Mouse (Mus musculus): ENCODE measurements around the gene Iqcc. TPM values are rescaled to one million over a fixed set of nuclear protein-coding genes. Genes with fewer than 3 reads are reported as not detected.

Gene Iqcc
- 15.8 and 16.1 TPM in 2 replicates for polyA plus RNA-seq (2015; fragmentation: Nextera tagmentation; extraction: Ambion mirVana)

DNA sequence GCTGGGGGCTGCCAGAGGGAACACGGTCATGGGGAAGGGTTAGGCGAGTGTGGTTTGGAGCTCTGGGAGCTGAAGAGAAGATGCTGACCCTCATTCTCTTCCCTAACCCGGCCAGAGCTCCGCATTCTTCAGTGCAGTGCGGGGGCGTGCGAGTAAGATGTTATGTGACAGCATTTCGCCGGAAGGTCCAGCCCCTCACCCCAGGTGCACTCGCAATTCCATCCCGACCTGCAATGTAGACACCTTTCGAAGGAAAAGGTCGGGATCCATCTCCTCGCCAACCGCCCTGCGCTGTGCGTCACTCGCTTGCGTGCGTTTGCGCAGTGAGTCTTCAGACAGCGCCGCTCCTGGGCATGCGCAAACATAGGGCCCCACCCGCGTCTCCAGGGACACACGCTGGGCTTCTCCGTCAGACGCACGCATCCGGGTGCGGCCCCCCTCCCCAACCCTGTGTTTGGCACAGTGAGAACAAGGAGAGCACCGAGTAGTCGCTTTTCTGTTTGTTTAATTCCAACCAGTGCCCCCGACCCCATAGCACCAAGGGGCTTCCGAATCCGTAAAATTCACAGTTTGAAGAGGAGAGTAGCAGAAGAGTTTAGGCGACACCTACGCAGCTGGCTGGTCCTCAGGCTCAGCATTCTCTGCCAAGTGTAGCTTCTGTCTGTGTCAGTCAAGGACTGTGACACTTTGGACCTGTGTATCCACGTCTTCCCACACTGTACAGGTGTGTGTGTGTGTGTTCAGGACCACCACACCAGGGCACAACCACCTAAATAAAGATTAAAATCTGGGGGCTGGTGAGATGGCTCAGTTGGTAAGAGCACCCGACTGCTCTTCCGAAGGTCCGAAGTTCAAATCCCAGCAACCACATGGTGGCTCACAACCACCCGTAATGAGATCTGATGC, at the start of gene Iqcc:
TSS of gene Iqcc (minus strand) at position 314 of the 906 bp plus-strand sequence.
- 0 out of 2 replicates have a peak, but pooled peaks cover 6% of the 10 kb centered on the region for H3K4me1 ChIP-seq (replicated peaks; ENCODE audit: control insufficient read depth, insufficient read depth)
- H3K4me2 ChIP-seq (replicated peaks; ENCODE audit: low read depth): peak within 1 kb of the TSS; percentile 71
- H3K27ac ChIP-seq (replicated peaks): peak within 1 kb of the TSS; percentile 79
- H3K9ac ChIP-seq (ENCODE audit: low read length): peak within 1 kb of the TSS; percentile 73
- no peaks in the 10 kb centered on the region for H3K27me3 ChIP-seq (ENCODE audit: control insufficient read depth, insufficient read depth, low read length)
- no peaks in the 10 kb centered on the region; the same call in 1 of the 2 replicates for H3K36me3 ChIP-seq (ENCODE audit: control insufficient read depth, insufficient read depth, low read length)
- ATAC-seq (ENCODE audit: low FRiP score, low TSS enrichment) (peak; percentile 90), DNase-seq (ENCODE audit: low spot score) (peak; percentile 94)
- no peak for TF ChIP-seq EP300 (optimal IDR thresholded peaks at IDR 0.05)
- TF ChIP-seq CTCF (IDR thresholded peaks at IDR 0.05; ENCODE audit: low read depth): peak; percentile 33; the same call in 1 of the 2 replicates
- WGBS: 4% methylated on average over 42 of the region's 44 CpGs
- H3K9me3 ChIP-seq (ENCODE audit: control insufficient read depth, low read length): no peaks in the 10 kb centered on the region
- peak within 1 kb of the TSS; percentile 59 for H3K4me3 ChIP-seq (ENCODE audit: low read depth, low read length)

DNA sequence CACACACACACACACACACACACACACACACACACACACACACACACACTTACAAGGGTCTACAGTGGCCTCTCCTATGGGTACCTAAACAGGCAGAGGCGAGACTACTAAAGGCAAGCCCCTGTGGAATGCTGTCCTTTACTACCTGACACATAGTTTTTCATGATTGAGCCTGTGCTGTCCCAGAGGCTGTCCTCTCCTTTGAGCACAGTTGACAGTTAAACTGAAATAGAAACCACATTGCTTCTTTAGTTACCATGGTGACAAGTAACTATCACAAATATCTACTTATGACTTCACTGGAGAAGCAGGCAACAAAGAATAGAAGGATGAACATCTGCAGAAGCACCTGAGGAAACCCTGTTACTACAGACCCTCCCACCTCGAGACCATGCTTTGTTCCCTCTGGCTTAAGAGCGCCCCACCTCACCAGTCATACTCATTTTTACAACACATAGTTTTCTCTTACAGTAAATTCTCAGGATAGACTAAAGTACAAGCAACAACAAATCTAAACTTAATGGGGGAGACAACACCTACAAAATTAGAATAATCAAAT, 43.4 kb upstream of the Iqcc start:
- no peak overlapping the region for H3K27ac ChIP-seq (replicated peaks)
- DNase-seq (ENCODE audit: low spot score): no peak
- H3K27me3 ChIP-seq (ENCODE audit: control insufficient read depth, insufficient read depth, low read length): no peaks in the 10 kb centered on the region
- no peak overlapping the region for H3K4me2 ChIP-seq (replicated peaks; ENCODE audit: low read depth)
- no peaks in the 10 kb centered on the region for H3K4me1 ChIP-seq (replicated peaks; ENCODE audit: control insufficient read depth, insufficient read depth)
- WGBS: 74% methylated on average over 3 of the region's 3 CpGs
- no peak for TF ChIP-seq CTCF (IDR thresholded peaks at IDR 0.05; ENCODE audit: low read depth)
- no peak for TF ChIP-seq EP300 (optimal IDR thresholded peaks at IDR 0.05)
- H3K36me3 ChIP-seq (ENCODE audit: control insufficient read depth, insufficient read depth, low read length): peaks cover 10% of the 10 kb centered on the region; the same call in 1 of the 2 replicates
- H3K4me3 ChIP-seq (ENCODE audit: low read depth, low read length): no peak overlapping the region
- no peaks in the 10 kb centered on the region for H3K9me3 ChIP-seq (ENCODE audit: control insufficient read depth, low read length)
- no peak for ATAC-seq (ENCODE audit: low FRiP score, low TSS enrichment)
- no peak overlapping the region for H3K9ac ChIP-seq (ENCODE audit: low read length)

DNA sequence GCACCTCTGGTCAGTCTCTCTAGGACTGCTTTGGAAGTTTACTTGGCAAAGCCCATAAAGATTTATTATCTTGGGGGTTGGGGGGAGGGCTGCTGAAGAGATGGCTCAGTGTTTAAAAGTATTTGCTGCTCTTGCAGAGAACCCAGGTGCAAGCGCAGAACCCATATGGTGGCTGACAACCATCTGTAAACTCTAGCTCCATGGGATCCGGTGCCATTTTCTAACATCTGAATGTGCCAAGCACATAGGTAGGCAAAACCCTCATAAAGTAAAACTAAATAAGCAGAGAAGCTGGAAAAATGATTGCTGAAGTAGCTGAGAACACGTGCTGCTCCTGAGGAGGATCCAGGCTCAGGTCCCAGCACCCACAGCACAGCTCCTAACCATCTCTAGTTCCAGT, 42.7 kb upstream of the Iqcc start:
- 72% methylated on average over 3 of the region's 3 CpGs for WGBS
- H3K27me3 ChIP-seq (ENCODE audit: control insufficient read depth, insufficient read depth, low read length): no peaks in the 10 kb centered on the region
- DNase-seq (ENCODE audit: low spot score): no peak
- no peak overlapping the region for H3K9ac ChIP-seq (ENCODE audit: low read length)
- H3K36me3 ChIP-seq (ENCODE audit: control insufficient read depth, insufficient read depth, low read length): peaks cover 11% of the 10 kb centered on the region; the same call in 1 of the 2 replicates
- no peak overlapping the region for H3K4me2 ChIP-seq (replicated peaks; ENCODE audit: low read depth)
- no peak overlapping the region for H3K4me3 ChIP-seq (ENCODE audit: low read depth, low read length)
- H3K9me3 ChIP-seq (ENCODE audit: control insufficient read depth, low read length): no peaks in the 10 kb centered on the region
- no peaks in the 10 kb centered on the region for H3K4me1 ChIP-seq (replicated peaks; ENCODE audit: control insufficient read depth, insufficient read depth)
- H3K27ac ChIP-seq (replicated peaks): no peak overlapping the region
- ATAC-seq (ENCODE audit: low FRiP score, low TSS enrichment): no peak
- no peak for TF ChIP-seq CTCF (IDR thresholded peaks at IDR 0.05; ENCODE audit: low read depth)
- TF ChIP-seq EP300 (optimal IDR thresholded peaks at IDR 0.05): no peak

DNA sequence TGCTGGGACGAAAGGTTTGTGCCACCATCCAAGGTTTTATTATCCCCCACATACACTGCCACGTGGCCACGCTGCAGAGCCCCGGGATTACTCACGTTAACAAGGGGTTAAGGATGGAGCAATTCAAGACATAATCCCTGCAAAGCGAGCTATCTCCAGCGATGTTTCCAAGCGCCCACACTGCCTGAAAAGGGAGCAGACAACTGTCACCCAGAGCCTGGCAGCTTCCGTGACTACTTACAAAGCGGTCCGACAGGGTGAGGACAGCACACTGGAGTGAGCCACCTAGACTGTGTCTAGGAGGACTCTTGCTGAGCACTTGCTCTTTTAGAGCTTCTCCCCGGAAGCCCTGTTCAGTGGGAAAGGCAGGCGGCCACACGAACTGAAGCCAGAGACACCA, 35.9 kb upstream of the Iqcc start:
- no peak overlapping the region for H3K9ac ChIP-seq (ENCODE audit: low read length)
- no peak overlapping the region for H3K4me2 ChIP-seq (replicated peaks; ENCODE audit: low read depth)
- H3K27ac ChIP-seq (replicated peaks): no peak overlapping the region
- no peaks in the 10 kb centered on the region for H3K9me3 ChIP-seq (ENCODE audit: control insufficient read depth, low read length)
- H3K4me1 ChIP-seq (replicated peaks; ENCODE audit: control insufficient read depth, insufficient read depth): no peaks in the 10 kb centered on the region
- ATAC-seq (ENCODE audit: low FRiP score, low TSS enrichment): no peak
- TF ChIP-seq CTCF (IDR thresholded peaks at IDR 0.05; ENCODE audit: low read depth) (no peak), EP300 (optimal IDR thresholded peaks at IDR 0.05) (no peak)
- H3K4me3 ChIP-seq (ENCODE audit: low read depth, low read length): no peak overlapping the region
- H3K27me3 ChIP-seq (ENCODE audit: control insufficient read depth, insufficient read depth, low read length): no peaks in the 10 kb centered on the region
- 91% methylated on average over 14 of the region's 14 CpGs for WGBS
- no peak for DNase-seq (ENCODE audit: low spot score)
- H3K36me3 ChIP-seq (ENCODE audit: control insufficient read depth, insufficient read depth, low read length): peaks cover 37% of the 10 kb centered on the region; the same call in 1 of the 2 replicates

DNA sequence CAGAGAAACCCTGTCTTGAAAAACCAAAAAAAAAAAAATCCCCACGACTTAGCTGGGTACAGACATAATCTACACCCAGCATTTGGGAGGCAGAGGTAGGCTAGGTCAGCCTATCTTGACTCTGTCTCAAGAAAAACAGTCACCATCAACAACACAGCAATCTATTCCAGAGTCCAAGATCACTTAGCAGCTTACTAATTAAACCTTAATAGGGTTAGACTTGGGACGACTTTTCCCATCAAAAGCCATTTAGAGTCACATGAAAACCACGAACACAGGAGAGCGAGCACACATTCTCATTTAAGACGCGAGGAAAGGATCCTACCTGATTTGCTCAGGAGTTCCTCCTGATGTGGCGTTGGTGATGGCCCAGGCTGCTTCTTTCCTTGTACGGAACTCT, 31.5 kb upstream of the Iqcc start:
- no peak overlapping the region for H3K4me2 ChIP-seq (replicated peaks; ENCODE audit: low read depth)
- no peaks in the 10 kb centered on the region for H3K27me3 ChIP-seq (ENCODE audit: control insufficient read depth, insufficient read depth, low read length)
- H3K4me3 ChIP-seq (ENCODE audit: low read depth, low read length): no peak overlapping the region
- no peaks in the 10 kb centered on the region for H3K9me3 ChIP-seq (ENCODE audit: control insufficient read depth, low read length)
- peaks cover 34% of the 10 kb centered on the region for H3K36me3 ChIP-seq (ENCODE audit: control insufficient read depth, insufficient read depth, low read length)
- DNase-seq (ENCODE audit: low spot score) (no peak), ATAC-seq (ENCODE audit: low FRiP score, low TSS enrichment) (no peak)
- H3K27ac ChIP-seq (replicated peaks): no peak overlapping the region
- 93% methylated on average over 8 of the region's 8 CpGs for WGBS
- no peaks in the 10 kb centered on the region for H3K4me1 ChIP-seq (replicated peaks; ENCODE audit: control insufficient read depth, insufficient read depth)
- no peak overlapping the region for H3K9ac ChIP-seq (ENCODE audit: low read length)
- TF ChIP-seq CTCF (IDR thresholded peaks at IDR 0.05; ENCODE audit: low read depth) (no peak), EP300 (optimal IDR thresholded peaks at IDR 0.05) (no peak)

DNA sequence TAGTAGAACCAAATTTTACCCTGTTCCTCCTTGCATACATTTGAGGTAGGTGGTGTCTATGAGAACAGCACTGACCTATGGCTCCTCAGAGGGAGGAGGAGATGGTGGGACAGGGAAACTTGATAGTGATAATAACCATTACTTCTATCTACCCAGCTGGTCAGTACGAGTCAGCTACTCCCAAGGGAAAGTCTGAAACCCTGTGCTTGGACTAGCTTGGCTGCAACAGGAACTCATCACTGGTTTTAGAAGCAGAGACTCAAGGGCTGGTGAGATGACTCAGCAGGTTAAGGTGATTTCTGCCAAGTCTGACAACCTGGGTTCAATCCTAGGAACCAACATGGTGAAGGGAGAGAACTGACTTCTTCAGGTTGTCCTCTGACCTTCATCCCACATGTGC, 29.8 kb upstream of the Iqcc start:
- no peak overlapping the region for H3K4me2 ChIP-seq (replicated peaks; ENCODE audit: low read depth)
- no peaks in the 10 kb centered on the region for H3K9me3 ChIP-seq (ENCODE audit: control insufficient read depth, low read length)
- 60% methylated on average over 1 of the region's 1 CpGs for WGBS
- ATAC-seq (ENCODE audit: low FRiP score, low TSS enrichment) (no peak), DNase-seq (ENCODE audit: low spot score) (no peak)
- TF ChIP-seq EP300 (optimal IDR thresholded peaks at IDR 0.05) (no peak), CTCF (IDR thresholded peaks at IDR 0.05; ENCODE audit: low read depth) (no peak)
- no peak overlapping the region for H3K4me3 ChIP-seq (ENCODE audit: low read depth, low read length)
- H3K27ac ChIP-seq (replicated peaks): no peak overlapping the region
- no peak overlapping the region for H3K9ac ChIP-seq (ENCODE audit: low read length)
- no peaks in the 10 kb centered on the region for H3K4me1 ChIP-seq (replicated peaks; ENCODE audit: control insufficient read depth, insufficient read depth)
- H3K27me3 ChIP-seq (ENCODE audit: control insufficient read depth, insufficient read depth, low read length): no peaks in the 10 kb centered on the region
- peaks cover 26% of the 10 kb centered on the region for H3K36me3 ChIP-seq (ENCODE audit: control insufficient read depth, insufficient read depth, low read length)
